Mouse (Mus musculus) neural tube, embryonic 13.5 days (tissue): ENCODE measurements around the gene Dscam. TPM values are rescaled to one million over a fixed set of nuclear protein-coding genes. Genes with fewer than 3 reads are reported as not detected.
"Not testable (repeated sequence)": the region's sequence is repeated elsewhere in the genome, so short reads cannot be mapped to it uniquely, and the experiment has no call there.

Experiments used
- ATAC-seq: fragments of 200-750 bp; cut with Nextera tagmentation; 2 replicates; pipeline ENCODE4 v1.8.0; 2017; ENCODE audit warnings: low read depth, mild to moderate bottlenecking, moderate TSS enrichment, moderate library complexity
- H3K27ac ChIP-seq: fragments of 300-500 bp; sonication (generic); replicated peaks from 2 replicates; pipeline ENCODE4 v1.5.1; 2015; ENCODE audit warnings: moderate library complexity, mild to moderate bottlenecking, inconsistent platforms
- H3K27me3 ChIP-seq: fragments of 300-500 bp; sonication (generic); 2 replicates; pipeline ENCODE4 v1.6.1; 2015; ENCODE audit warnings: mild to moderate bottlenecking, inconsistent platforms
- H3K36me3 ChIP-seq: fragments of 300-500 bp; sonication (generic); 2 replicates; pipeline ENCODE4 v1.6.1; 2015; ENCODE audit warnings: mild to moderate bottlenecking, inconsistent platforms
- H3K4me1 ChIP-seq: fragments of 300-500 bp; sonication (generic); replicated peaks from 2 replicates; pipeline ENCODE4 v1.6.1; 2015; ENCODE audit warnings: inconsistent platforms
- H3K4me2 ChIP-seq: fragments of 300-500 bp; sonication (generic); 2 replicates; pipeline ENCODE4 v1.6.1; 2015; ENCODE audit warnings: inconsistent platforms, mild to moderate bottlenecking, moderate library complexity
- H3K4me3 ChIP-seq: fragments of 300-500 bp; sonication (generic); 2 replicates; pipeline ENCODE4 v1.5.1; 2015; ENCODE audit warnings: mild to moderate bottlenecking, inconsistent platforms
- H3K9ac ChIP-seq: fragments of 300-500 bp; sonication (generic); 2 replicates; pipeline ENCODE4 v1.6.1; 2015; ENCODE audit warnings: moderate library complexity, mild to moderate bottlenecking, inconsistent platforms
- H3K9me3 ChIP-seq: fragments of 300-500 bp; sonication (generic); 2 replicates; pipeline ENCODE4 v1.6.1; 2016; ENCODE audit warnings: inconsistent platforms
- WGBS: fragments of 180-500 bp; shearing (Covaris S2); methylation state at CpG from one replicate; pipeline ENCODE4 v1.1.7; 2015; 5-methylcytosine and 5-hydroxymethylcytosine counted together
- polyA plus RNA-seq: library from polyadenylated mRNA; unstranded; fragments of >200 nt; fragmentation: Nextera tagmentation; extraction: Ambion mirVana; gene quantifications from 2 replicates; pipeline ENCODE4 v1.2.1, GENCODE M21; 2015

Gene Dscam
- polyA plus RNA-seq, 1 experiment from 2014 or later: 6.7 TPM

DNA sequence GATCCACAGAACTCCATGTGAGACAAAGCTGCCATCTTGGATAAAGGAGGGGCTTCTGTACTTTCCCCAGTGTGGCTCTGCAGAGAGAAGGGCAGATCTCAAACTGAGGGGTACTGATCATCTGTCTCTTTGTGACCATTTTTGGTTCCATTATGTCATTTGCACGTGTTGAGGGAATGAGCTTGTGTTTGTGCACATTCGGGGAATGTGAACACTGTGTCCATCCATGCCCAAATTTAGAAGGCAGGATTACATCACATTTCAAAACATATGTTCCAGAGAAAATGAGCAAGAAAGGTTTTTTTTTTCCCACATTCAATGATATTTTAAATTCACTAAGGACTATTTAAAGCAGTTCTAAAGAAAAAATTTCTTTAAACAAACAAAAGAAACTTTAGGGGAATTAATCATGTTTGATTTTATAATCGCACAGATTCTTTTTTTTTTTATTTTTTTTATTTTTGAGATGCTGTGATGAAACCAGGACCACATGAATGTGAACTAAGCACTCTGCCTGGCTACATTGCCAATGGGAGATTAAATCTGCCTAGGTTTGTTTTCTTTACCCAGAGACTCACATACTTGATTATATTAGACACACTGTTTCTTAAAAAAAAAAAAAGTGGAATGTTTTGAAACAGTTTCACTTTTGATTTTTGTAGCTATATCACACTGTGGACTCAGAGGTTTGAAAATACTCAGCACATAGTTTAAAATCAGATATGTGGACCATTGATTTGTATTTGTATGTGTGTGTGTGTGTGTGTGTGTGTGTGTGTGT, 269.1 kb downstream of the Dscam start:
- 79% methylated on average over 3 of the region's 3 CpGs for WGBS
- H3K9ac ChIP-seq: no peak overlapping the region
- H3K36me3 ChIP-seq: no peaks in the 10 kb centered on the region
- no peaks in the 10 kb centered on the region for H3K27me3 ChIP-seq
- H3K4me2 ChIP-seq: no peak overlapping the region
- ATAC-seq: no peak
- H3K9me3 ChIP-seq: peaks cover 3% of the 10 kb centered on the region; the same call in 1 of the 2 replicates
- H3K27ac ChIP-seq: no peak overlapping the region
- H3K4me3 ChIP-seq: no peak overlapping the region
- peaks cover 31% of the 10 kb centered on the region for H3K4me1 ChIP-seq

DNA sequence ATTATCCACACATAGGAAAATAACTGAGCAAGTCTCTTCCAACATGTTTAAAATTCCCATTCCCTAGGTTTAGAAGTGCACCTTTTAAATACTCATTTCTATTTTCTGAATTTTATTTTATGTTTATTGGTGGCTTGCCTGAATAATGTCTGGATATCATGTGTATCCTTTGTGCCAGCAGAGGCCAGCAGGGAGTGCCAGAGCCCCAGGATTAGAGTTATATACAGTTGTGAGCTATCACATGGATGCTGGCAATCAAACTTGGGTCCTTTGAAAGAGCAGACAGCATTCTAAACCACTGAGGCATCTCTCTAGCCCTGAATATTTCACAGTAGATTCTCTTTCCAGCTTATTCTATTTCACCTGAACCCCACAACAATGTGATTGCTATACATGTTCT, 271.2 kb downstream of the Dscam start:
- Histone ChIP-seq H3K4me1 (peaks cover 21% of the 10 kb centered on the region), H3K27me3 (no peaks in the 10 kb centered on the region)

DNA sequence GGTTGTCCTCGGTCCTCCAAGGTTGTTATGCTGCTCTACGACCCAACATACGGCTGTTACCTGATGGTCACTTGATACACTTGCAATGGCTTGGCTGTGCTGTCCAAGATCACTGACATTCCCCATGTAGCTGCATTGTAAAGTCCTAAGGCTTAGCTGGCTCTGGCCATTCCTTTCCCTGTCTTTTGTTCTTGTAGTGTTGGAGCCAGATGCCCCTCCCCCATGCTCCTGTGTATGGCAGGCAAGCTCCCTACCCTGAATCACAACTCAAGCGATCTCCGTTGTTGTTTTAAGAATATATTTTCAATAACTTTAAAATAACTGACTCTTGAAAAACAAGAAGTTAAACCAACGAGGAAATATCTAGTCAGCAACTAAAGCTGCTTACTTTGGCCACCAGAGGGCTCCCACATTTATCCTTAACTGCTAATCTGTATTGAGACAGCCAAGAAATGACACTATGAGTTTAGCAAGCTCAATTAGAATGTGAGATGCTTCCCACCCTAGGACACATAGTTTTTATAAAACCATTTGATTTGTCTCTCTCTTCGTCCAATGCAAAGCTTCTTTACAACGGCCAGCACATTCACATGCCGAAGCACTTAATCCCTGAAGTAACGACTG, 273.9 kb downstream of the Dscam start:
- Histone ChIP-seq H3K27me3 (no peaks in the 10 kb centered on the region), H3K4me1 (peaks cover 8% of the 10 kb centered on the region), H3K9me3 (peaks cover 3% of the 10 kb centered on the region; the same call in 1 of the 2 replicates), H3K27ac (no peak overlapping the region; the same call in 1 of the 2 replicates), H3K9ac (no peak overlapping the region), H3K36me3 (no peaks in the 10 kb centered on the region), H3K4me2 (no peak overlapping the region), H3K4me3 (no peak overlapping the region)
- WGBS: 45% methylated on average over 10 of the region's 10 CpGs
- ATAC-seq: peak; percentile 67

More for the DNA sequence above, 271.2 kb downstream of the Dscam start:
- ATAC-seq: no peak
- H3K27ac ChIP-seq: no peak overlapping the region
- H3K9ac ChIP-seq: no peak overlapping the region
- no peaks in the 10 kb centered on the region for H3K36me3 ChIP-seq
- H3K4me3 ChIP-seq: no peak overlapping the region
- no peak overlapping the region for H3K4me2 ChIP-seq
- peaks cover 3% of the 10 kb centered on the region; the same call in 1 of the 2 replicates for H3K9me3 ChIP-seq

DNA sequence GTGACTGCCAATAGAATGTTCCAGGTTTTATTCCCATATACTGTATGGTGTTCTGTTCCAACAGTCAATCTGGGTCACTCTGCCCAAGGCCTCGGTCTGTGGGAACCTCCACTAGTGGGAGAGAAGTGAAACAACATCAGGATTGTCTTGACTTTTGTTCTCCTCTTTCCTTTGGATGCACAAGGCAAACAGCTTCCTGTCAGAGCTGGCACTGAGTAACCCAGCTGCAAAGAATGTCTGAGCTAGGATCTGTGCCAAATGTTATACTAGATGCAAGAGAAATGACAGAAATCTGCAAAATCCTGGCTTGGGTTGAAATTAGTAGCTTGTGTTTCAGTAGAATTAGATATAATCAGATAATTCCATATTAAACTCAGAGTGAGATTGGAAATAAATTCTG, 282.5 kb downstream of the Dscam start:
- H3K27ac ChIP-seq: 0 out of 2 replicates have a peak overlapping the region, but pooled peaks have one; percentile 1
- no peak for ATAC-seq
- no peaks in the 10 kb centered on the region for H3K27me3 ChIP-seq
- no peak overlapping the region for H3K4me3 ChIP-seq
- 0 out of 2 replicates have a peak, but pooled peaks cover 3% of the 10 kb centered on the region for H3K4me1 ChIP-seq
- no peaks in the 10 kb centered on the region for H3K9me3 ChIP-seq
- H3K36me3 ChIP-seq: no peaks in the 10 kb centered on the region
- no peak overlapping the region for H3K4me2 ChIP-seq
- H3K9ac ChIP-seq: no peak overlapping the region
- 67% methylated on average over 1 of the region's 1 CpGs for WGBS

DNA sequence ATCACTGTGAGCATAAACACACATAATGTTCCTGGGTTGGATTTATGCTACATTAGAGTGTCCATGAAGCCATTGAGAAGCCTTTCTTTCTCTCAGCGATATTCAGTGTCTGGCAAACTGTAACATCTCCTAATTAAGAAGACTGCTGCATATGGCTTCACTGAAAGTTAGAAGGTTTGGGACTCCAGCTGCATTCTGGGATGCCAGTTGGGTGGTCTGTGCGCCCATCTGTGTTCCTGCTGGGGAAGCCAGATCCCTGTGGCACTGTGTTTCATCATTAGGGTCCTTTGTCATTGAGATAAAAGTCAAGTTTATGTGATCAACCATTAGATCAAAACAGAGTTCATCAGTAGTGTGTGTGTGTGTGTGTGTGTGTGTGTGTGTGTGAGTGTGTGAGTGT, 284.7 kb downstream of the Dscam start:
- ATAC-seq: no peak
- H3K36me3 ChIP-seq: no peaks in the 10 kb centered on the region

DNA sequence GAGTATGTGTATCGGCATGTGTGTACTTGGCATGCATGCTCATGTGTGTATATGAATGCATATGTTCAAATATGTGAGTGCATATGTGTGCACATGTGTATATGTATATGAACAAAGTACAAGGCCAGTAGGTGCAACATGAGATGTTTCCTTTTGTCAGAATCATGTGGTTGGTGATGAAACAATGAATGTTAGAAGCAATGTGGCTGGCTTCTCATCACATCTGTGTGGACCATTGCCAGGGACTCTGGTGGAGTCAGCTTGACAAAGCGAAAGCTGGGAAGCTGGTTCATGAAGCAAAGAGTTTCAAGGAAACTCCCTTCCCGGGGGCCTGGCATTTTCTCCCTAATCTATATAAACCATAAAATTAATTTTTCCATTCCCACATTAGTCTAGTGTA, 286.0 kb downstream of the Dscam start:
- ATAC-seq, H3K9ac ChIP-seq, H3K36me3 ChIP-seq, H3K4me3 ChIP-seq, H3K4me1 ChIP-seq, H3K27me3 ChIP-seq, H3K9me3 ChIP-seq, H3K27ac ChIP-seq, H3K4me2 ChIP-seq: not testable (repeated sequence)
- 91% methylated on average over 3 of the region's 3 CpGs for WGBS

More for the DNA sequence above, 284.7 kb downstream of the Dscam start:
- Histone ChIP-seq H3K9me3 (no peaks in the 10 kb centered on the region), H3K27me3 (no peaks in the 10 kb centered on the region), H3K4me2 (no peak overlapping the region), H3K9ac (no peak overlapping the region), H3K4me1 (0 out of 2 replicates have a peak, but pooled peaks cover 3% of the 10 kb centered on the region), H3K4me3 (no peak overlapping the region), H3K27ac (no peak overlapping the region)
- WGBS: 70% methylated on average over 2 of the region's 2 CpGs

DNA sequence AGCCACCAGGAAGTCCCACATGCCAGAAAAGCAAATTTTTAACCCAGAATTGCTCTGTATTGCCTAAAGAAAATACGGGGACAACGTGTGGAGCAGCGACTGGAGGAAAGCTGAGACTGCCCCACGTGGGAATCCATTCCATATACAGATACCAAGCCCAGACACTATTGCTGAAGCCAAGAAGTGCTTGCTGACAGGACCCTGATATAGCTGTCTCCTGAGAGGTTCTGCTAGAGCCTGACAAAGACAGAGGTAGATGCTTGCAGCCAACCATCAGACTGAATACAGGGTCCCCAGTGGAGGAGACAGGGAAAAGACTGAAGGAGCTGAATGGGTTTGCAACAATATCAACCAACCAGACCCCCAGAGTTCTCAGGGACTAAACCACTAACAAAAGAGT, 293.3 kb downstream of the Dscam start:
- H3K36me3 ChIP-seq: no peaks in the 10 kb centered on the region
- no peak overlapping the region for H3K9ac ChIP-seq
- no peak overlapping the region for H3K4me2 ChIP-seq
- no peaks in the 10 kb centered on the region for H3K9me3 ChIP-seq
- no peak for ATAC-seq
- WGBS: 73% methylated on average over 4 of the region's 4 CpGs
- H3K27ac ChIP-seq: no peak overlapping the region
- no peaks in the 10 kb centered on the region for H3K27me3 ChIP-seq
- peaks cover 9% of the 10 kb centered on the region for H3K4me1 ChIP-seq
- no peak overlapping the region for H3K4me3 ChIP-seq

DNA sequence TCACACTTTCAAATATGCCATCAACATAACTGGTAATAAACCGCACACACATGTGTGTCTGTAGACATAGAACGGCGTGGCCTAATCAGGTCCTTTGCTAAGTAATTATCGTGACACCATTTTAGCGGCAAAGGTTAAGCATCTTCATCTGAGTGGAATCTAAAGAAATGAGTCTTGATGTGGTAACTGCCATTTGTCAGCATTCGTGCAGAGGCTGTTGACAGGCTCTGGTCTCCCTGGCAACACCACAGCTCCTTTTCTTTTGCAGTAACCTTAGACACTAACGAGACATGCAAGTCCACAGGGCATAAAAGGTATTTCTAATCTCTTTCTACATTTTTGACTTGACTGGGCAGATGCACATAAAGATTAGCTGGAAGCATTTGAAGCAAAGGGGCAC, 297.8 kb downstream of the Dscam start:
- no peak for ATAC-seq
- no peak overlapping the region for H3K4me3 ChIP-seq
- H3K9me3 ChIP-seq: no peaks in the 10 kb centered on the region
- H3K27ac ChIP-seq: no peak overlapping the region; the same call in 1 of the 2 replicates
- peaks cover 9% of the 10 kb centered on the region for H3K4me1 ChIP-seq
- 46% methylated on average over 7 of the region's 7 CpGs for WGBS
- H3K9ac ChIP-seq: no peak overlapping the region
- no peak overlapping the region for H3K4me2 ChIP-seq
- H3K27me3 ChIP-seq: no peaks in the 10 kb centered on the region
- no peaks in the 10 kb centered on the region for H3K36me3 ChIP-seq

DNA sequence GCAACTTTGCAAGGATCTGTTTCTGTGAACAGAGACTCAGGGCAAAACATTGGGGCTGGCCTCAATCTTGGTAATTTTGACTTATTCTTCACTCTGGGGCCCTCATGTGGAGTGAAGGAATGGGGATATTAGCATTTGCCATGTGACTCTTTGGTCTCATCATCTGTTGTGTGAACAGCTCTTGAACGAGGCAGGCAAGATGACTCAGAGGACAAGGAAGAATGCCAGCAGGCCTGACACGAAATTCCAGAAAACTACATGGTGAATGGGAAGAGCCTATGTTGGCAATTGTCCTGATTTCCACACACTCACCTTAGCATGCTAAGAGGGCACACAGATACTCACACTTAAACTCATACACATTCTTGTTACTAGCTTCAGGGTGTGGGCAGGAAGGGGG, 313.0 kb downstream of the Dscam start:
- Histone ChIP-seq H3K27me3 (peaks cover 6% of the 10 kb centered on the region; the same call in 1 of the 2 replicates), H3K4me1 (peaks cover 8% of the 10 kb centered on the region; the same call in 1 of the 2 replicates), H3K9ac (no peak overlapping the region), H3K9me3 (no peaks in the 10 kb centered on the region), H3K27ac (no peak overlapping the region), H3K4me3 (no peak overlapping the region), H3K36me3 (no peaks in the 10 kb centered on the region), H3K4me2 (no peak overlapping the region)
- no peak for ATAC-seq
- 44% methylated on average over 2 of the region's 2 CpGs for WGBS

DNA sequence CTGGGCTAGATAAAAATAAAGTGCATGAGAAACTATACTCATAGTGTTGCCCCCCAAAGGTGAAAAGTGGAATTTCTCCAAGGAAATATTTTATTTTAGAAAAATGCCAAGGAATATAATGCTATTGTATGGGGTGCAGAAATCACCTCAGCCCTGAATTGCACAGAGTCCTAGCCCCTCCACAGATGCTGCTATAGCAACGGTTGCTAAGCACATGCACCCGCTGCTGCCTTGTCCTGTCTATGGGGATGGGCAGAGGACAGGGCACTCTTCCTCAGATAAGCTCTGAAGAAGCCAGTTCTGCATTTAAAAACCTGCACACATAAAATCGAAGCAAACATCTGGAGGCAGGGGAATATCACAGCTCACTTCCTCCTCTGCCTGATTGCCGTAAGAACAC, 315.5 kb downstream of the Dscam start:
- H3K9me3 ChIP-seq: no peaks in the 10 kb centered on the region
- no peak overlapping the region for H3K27ac ChIP-seq
- WGBS: 50% methylated on average over 4 of the region's 4 CpGs
- H3K4me2 ChIP-seq: no peak overlapping the region
- H3K27me3 ChIP-seq: peaks cover 6% of the 10 kb centered on the region
- no peak overlapping the region for H3K9ac ChIP-seq
- H3K4me3 ChIP-seq: no peak overlapping the region
- peak; percentile 69; the same call in 1 of the 2 replicates for ATAC-seq
- H3K36me3 ChIP-seq: no peaks in the 10 kb centered on the region
- peaks cover 8% of the 10 kb centered on the region; the same call in 1 of the 2 replicates for H3K4me1 ChIP-seq

DNA sequence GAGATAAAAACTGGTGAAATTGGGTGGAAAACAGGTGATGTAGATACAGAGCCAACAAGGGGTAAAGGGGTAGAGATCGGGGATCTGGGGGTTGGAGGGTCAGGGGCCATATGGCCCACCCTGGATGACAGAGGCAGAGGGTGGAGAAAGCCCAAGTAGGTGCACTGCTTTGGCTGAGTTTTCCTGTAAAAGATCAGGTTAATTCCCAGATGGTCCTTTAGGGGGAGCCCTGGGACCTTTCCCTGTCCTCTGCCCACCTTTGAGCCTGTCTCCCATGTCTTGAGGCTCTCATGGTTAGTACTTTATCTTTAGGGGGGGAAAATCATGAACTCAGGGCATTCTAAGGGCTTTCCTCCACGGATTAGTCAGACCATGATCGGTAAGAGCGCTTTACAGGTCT, 318.2 kb downstream of the Dscam start:
- Histone ChIP-seq H3K27me3 (peaks cover 3% of the 10 kb centered on the region), H3K9ac (no peak overlapping the region), H3K36me3 (no peaks in the 10 kb centered on the region), H3K4me1 (peaks cover 8% of the 10 kb centered on the region; the same call in 1 of the 2 replicates), H3K27ac (no peak overlapping the region), H3K4me2 (no peak overlapping the region), H3K9me3 (no peaks in the 10 kb centered on the region), H3K4me3 (no peak overlapping the region)
- ATAC-seq: peak; percentile 40; the same call in 1 of the 2 replicates
- WGBS: 25% methylated on average over 4 of the region's 4 CpGs

DNA sequence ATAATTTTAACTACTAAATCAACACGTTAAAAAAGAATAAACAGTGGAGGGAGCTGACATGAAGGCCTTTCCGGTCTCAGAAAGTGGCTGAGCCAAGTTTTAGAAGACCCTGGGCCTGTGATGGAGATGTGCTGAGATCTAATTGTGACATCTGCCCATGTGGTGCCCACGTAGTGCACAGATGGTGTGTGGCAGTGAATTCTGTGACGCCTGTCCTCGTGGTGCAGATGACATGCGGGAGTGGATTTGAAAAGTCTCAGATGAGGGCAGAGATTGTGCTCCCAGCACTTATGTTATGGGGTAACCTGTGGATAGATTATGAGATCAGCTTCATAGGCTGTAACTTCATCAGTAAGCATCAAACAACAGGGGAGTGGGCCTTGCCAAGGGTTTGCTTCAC, 321.6 kb downstream of the Dscam start:
- no peak overlapping the region for H3K27ac ChIP-seq
- ATAC-seq: no peak
- H3K9me3 ChIP-seq: no peaks in the 10 kb centered on the region
- H3K4me1 ChIP-seq: peaks cover 20% of the 10 kb centered on the region
- no peak overlapping the region for H3K4me3 ChIP-seq
- no peaks in the 10 kb centered on the region for H3K36me3 ChIP-seq
- H3K4me2 ChIP-seq: no peak overlapping the region
- H3K9ac ChIP-seq: no peak overlapping the region
- 82% methylated on average over 6 of the region's 6 CpGs for WGBS
- no peaks in the 10 kb centered on the region; the same call in 1 of the 2 replicates for H3K27me3 ChIP-seq
